Mouse (Mus musculus): ENCODE measurements around the gene En2.

Gene En2

DNA sequence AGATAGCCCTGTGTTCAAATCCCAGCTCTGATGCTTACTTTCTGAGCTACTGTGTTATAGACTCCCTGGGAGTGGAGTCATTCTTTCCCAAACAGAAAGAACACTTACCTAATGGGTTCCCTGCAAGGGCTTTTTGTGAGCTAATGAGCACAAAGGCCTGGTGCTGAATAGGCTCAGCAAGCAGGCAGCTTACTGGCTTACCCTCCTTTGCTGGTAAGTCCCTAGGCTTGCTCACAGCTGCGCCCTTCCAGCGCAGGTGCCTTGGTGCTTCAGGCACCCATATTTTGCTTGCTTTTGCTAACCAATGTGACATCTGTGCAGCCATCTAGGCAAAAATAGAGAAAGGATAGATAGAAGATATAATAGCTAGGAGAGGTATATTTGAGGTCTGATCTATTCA lies 11.1 kb downstream of the En2 start:
- DNase-seq (ENCODE audit: extremely low spot score, low read depth, low spot score), result no peak

DNA sequence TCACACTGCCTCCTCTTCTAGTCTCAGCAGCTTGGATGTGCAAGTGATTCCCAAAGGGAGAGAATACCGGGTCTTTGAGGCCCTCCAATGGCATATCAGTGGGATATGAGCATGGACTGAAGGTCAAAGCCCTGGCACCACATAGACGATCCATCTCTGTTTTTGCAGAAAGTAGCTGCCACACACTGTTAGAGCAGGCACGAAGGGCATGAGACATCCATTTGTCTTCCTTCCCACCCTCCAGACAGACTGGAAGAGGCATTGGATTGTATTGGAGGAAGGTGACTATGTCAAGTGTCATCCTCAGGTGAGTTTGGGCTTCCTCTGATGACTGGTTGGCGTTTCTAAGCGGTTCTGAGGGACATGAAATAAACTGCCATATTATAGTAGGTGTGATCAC lies 12.8 kb downstream of the En2 start:
- DNase-seq (ENCODE audit: extremely low spot score, low read depth, low spot score), result no peak

DNA sequence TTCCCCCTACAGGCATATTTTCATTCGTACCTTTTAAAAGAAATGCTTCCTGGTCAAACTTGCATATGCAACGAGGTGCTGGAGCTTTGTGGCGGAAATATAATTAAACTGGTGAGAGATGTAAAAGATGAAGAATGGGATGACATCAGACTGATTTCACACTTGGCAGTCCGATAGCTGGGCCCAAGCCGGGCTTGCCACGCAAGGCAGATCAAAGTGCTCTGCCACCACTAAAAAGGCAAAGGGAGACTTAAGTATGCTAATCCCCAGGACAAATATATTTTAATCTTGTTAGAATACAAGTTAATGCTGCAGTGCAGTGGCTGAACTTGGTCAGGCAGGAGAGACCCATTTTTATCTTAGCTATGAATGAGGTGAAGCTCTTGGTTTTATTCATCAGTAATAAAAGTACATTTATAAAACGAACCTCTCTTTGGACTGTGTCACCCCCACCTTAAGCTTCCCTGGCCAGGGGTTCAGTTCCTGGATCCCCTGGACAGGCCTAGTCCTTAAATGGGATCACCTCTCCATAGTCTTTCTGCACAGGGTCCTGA lies 13.8 kb downstream of the En2 start:
- DNase-seq (ENCODE audit: extremely low spot score, low read depth, low spot score), result no peak

DNA sequence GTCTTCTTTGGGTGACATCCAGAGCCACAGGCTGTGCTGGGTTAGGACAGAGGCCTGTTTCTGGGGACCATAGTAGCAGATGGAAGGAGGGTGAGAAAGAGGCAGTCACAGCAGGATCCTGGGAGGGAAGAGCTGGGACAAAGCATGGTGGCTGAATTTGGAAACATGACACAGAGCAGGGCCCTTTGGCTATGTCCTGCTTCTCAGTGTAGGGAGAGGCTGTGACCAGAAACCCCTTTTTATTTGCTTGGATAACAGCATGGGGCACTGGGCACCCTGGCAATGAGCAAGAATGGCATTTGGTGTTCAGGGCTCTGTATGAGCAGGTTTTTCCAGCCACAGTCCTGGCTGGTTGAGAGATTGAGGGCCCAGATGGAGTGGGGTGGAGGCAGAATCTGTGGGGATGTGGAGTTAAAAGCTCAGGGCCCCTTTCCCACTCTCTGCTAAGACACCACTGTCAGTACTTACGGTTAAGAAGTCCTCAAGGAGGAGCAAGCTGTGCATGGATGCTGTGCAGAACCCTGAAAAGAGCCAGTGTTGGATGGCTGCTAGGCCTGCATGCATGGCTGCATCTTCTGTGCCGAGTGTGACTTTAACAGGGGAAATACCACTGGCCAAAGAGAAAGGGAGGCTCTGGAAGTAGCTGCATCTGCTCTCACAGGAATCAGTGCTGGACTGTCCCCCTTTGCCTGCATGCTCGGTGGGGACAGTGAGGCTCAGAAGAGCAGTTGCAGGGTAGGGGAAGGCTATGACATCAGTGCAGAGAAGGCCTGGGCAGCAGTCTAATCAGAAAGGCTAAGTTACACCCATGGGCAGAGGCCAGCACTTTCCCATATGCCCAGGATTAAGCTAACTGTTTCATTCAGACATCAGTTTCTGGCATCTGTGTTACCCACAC lies 26.0 kb downstream of the En2 start:
- no peak for DNase-seq (ENCODE audit: extremely low spot score, low read depth, low spot score)

DNA sequence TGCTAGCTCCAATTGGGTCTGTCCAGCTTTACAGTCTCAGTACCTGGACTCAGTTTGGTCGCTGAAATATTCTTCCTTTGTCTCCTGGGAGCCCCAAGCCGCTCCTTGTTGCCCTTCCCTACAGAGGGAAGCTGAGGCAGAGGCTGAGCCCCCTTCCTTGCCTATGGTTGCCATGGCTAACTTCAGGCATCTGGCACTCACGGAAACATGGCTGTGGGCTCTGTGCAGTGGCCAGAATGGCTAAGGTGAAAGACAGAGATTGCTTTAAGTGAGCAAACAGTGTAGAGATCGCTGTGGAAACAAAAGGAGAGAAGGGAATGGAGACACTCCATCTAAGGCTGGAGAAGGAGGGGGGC lies 26.6 kb downstream of the En2 start:
- DNase-seq (ENCODE audit: extremely low spot score, low read depth, low spot score), result no peak

DNA sequence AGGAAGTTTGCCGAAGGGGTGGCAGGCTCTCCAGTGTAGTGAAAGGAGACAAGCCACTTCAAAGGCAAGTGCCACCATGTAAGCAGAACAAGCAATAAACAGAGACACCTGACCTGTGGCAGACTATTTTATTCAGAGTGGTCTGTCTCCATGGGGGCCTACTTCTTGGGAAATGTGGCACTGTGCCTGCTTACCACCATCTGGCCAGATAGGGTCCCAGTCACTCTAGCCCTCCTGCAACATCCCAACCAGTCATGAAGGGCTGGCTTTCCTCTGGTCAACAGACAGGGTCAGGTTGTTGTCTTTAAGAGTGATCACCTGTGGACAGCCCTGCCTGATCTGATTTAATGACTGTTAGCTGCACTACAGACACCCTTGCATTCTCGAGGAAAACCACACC lies 30.0 kb downstream of the En2 start:
- no peak for DNase-seq (ENCODE audit: extremely low spot score, low read depth, low spot score)

DNA sequence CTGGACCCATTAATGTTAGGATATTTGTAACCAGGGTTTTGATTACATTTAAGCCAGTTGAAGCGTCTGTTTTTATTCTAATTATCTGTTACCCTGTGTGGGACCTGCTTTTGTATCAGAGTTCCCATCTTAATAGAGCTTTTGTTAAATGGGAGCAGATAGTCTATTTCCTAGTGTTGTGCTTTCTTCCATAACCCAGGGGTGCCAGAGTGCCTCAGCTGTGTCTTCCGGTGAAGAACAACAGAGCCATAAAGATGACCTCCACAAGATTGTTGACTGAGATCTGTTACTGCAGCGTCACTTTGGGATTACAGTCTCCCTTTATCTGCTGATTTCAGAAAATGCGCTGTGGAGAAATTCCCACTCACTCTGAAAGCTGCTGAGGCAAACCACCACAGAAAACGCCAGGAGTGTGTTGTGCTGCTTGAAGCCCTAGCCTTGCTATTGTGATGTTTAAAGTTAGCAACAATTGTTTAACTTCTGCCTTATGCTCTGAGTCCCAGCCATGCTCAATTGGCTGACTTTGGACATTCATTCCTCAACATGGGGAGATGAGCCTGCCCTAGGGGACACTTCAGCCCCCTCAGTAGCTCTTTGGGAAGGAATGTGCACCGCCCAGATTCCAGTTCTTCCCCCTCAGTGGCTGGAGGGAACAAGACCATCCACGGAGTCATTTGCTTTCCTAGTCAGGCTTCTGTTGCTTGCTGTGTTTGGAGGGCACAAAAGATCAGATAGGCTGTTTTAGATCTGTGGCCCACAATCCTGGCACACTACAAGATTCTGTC lies 33.8 kb downstream of the En2 start:
- DNase-seq (ENCODE audit: extremely low spot score, low read depth, low spot score), result no peak

DNA sequence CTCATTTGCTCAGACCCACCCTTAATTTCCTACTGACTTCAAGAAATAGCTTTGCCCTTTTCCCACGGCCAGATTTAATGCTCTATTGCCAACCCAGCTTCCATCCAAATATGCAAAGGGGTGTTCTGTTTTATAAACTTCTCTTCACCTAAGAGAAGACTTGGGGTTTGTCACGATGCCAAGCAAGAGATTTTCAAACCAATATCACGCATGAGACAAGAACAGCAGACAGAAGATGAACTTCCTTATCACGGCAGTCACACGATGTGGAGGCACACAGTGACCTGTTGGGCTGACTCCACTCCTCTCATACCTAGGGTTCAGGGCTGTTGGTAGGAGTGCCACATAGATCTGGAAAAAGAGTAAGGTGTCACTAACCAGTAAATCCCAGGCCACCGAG lies 37.6 kb downstream of the En2 start:
- DNase-seq (ENCODE audit: extremely low spot score, low read depth, low spot score), result no peak

DNA sequence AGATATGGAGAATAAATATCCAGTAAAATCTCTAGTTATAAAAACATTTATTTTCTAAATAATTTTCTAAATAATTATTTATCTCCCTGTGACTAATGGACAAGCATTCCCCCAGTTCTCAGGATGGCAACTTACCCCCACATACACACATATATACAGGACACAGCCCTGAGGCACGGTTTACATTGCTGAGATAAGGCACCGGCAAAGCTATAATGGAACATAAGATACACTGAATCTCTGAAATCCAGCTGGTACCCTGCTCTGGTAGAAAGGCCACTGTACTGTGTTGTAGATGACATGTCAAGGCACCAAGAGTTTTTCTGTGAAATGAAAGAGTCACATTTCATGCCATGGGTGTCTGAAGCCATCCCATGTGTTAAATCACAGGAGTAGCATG lies 39.2 kb downstream of the En2 start:
- no peak for DNase-seq (ENCODE audit: extremely low spot score, low read depth, low spot score)

DNA sequence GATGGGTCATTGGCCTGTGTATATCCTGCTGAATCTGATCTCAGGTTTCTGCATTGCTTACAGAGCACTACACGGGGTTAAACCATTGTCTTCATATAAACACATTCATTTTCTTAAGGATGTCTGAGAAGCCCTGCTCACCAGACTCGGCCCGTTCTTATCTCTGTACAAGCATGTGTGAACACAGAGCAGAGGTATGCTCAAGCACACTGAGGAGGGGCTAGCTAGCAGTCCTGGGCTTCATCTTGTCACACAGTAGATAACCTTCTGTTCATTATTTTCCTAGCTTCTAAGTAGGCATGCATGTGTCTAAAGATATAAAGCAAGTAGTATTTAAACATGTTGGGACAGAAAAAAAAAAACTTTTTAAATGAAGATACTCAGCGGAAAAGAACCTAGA lies 41.0 kb downstream of the En2 start:
- DNase-seq (ENCODE audit: extremely low spot score, low read depth, low spot score), result no peak

DNA sequence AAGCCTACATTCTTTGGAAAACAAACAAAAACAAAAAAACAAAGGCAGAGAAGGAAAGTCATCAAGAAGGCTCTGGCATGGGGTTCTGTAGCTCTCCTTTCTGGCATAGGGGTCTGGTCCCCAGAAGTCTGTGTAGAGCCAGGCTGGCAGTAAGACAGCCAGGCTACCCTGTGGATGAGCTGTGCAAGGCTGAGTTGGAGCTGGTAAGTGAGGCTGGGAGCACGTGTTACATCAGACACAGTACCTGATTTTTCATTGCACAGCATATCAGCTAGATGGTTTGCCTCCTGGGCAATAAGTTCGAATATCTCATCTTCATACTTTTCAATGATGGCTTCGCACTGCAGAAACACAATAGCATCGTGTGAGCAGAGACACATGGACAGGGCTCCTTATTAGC lies 41.5 kb downstream of the En2 start:
- DNase-seq (ENCODE audit: extremely low spot score, low read depth, low spot score), result no peak

DNA sequence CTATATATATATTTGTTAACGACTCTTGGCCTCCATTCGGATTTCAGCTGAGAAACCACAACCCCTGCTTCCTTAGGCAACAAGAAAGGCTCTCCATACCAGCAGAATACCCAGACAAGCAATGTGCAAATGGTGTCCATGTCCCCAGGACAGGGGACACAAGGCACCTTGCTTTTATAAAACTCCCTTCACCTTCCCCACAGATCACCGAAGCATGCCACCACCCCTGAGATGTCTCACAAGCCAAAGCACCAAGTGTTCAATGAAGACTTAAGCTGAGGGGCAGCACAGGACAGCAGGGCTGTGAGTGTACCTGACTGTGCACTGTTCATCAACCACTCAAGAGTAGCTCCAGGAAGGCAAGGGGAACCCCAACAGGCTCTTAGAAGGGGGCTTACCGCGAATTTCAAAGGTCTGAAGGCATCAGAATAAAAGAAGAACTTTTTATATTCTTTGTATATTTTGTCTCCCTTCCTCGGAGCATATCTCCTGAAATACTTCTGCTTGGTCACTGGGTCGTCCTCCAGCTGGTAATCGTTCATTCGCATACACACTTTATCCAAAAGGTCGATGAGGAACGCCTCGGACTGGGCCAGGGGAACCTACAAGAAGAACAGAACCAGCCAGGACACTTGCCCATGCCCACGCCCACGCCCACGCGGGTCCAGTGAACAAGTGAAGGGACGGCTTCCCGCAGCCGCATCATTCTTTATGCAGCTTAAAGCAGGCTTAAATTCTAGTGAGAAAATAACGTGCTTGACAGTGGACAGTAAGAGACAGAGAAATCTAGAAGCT lies 43.4 kb downstream of the En2 start:
- no peak for DNase-seq (ENCODE audit: extremely low spot score, low read depth, low spot score)

DNA sequence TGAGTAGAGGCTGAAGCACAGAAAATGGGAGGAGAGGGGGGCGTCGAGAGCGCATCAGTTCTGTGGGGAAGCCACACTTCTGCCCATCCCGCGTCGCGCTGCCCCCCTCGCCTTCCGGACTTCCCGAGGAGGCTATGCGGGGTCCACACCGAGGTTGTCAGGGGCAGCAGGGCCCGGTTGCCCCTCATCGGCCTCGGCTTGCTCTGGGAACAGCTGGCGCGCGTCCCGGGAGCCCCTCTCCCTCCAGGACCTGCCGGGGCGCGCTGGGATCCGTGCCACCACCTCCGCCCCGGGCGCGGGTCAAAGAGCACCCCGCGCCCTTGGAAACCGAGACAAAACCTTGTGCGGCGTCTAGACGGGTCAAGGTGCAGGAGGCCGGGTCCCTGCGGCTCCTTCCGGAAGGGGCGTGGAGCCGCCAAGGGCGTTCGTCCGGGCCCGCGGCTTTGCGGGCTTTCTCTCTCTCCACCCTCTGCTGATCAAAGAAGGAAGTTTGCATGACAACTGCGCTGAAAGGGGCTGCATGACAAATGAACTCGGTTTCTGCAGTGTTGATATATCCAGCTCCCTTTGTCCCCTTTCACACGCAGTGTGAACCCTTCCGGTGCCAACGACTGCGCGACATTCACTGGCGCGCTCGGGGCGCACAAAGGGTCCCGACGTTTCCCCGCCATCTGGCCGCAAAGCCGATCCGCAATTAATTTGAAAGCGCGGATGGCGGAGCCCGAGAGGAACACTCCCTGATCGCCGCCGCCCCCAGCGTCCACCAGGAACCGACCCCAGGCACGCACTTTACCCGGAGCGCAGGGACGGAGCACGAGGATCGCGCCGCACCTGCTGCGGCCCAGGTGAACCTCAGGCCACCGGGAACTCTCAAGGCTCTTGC lies 44.3 kb downstream of the En2 start:
- DNase-seq (ENCODE audit: extremely low spot score, low read depth, low spot score), result no peak

DNA sequence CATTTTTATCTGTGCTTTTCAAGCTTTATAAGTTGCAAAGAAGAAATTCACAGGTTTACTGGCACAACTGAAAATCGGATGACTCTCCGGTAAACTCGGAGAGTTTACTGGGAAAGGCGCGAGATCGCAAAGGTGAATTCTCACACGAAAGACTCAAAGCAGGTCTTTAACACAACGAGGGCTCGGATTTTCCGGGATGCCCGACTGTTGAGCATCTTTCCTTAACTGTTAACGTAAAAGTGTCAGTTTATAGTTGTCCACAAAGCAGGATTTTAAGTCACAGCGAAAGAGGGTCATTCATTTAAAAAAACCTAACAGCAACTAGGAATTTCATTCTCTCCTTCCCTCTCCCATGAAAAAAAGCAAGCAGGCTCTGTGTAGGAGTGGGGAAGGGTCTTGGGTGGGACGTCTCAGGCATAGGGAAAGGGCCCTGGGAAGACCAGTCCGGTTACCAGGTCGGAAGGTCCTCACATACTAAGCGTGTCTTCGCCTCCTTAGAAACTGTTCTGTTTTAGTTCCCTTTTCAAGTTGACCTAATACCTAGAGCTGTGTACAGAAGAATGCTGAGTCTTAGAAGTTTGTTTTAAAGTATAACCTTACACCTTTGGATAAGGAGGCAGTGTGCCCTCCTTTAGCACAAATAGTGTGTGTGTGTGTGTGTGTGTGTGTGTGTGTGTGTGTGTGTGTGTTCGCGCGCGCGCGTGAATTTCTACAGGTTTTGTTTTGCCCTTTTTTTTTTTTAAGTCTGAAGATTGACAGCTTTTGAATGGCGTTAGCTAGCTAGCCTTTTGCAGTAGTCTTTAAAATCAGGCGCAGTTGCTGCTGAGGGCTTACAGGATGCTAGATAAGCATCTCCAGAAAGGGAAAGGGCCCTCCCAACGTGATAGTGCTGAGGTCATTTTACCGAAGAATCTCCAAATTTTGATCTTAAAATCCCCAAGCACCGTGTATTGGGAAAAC lies 45.4 kb downstream of the En2 start:
- DNase-seq (ENCODE audit: extremely low spot score, low read depth, low spot score), result no peak

DNA sequence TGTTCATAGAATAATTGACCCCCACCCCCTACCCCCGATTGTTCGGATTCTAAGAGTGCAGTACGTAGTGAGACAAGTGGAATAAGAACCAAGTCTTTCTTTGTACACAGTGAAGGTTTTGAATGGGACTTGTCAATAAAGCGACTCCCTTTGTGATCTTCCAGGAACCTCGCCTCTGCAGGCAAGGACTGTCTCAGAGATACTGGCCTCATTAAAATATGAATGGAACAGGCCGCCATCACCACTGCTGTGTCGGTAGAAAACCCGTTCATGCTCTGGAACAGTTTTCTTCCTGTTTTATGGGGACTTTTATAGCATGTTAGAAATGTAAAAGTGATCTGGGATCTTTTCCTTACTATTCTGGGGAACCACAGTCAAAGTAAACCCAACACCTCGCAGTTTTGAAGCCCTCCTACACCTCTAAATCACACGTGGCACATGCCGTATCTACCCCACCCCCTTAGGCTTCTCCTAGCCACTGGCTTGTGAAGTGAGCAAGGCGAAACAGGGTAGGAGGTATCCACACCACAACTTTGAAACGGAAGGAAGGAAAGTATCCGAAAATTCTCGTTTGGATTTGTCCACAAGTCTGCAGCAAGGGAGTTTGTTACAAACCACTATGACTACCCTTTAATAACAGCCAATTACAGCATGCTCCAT lies 46.3 kb downstream of the En2 start:
- no peak for DNase-seq (ENCODE audit: extremely low spot score, low read depth, low spot score)

DNA sequence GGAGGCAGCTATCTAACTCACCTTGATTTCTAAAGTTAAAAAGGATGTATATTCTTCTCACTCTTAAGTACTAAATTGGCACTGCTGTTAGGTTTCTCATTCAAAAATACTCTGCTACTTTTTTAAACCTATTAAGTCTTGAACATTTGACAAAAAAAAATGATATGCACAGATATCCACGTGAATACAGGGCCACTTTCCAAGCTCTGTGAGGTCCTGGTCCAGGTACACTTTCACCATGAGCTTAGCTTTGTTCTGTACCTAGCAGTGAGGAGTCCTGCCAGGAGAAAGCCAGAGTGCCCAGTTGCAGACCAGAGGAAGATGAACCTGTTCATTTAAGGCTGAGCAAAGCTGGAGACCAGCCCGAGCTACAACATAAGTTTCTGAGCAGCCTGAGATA lies 47.9 kb downstream of the En2 start:
- no peak for DNase-seq (ENCODE audit: extremely low spot score, low read depth, low spot score)

DNA sequence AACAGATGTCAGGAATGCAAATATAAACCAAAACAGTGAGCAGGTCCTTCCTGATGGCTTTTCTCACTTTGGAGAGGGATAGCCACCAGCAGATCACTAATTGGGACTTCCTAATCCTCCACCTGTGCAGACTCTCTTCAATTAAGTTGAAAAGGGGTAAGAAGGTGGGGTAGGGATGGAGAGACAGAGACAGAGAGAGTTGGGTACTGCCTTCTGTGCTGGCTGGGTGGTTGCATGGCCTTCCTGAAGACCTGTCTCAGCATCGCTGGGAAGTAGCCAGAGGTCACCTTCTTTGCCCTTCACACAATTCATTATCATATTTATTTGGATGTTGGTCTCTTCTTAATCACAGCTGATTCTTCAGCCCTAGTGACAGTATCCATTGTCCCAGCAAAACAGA lies 54.1 kb downstream of the En2 start:
- DNase-seq (ENCODE audit: extremely low spot score, low read depth, low spot score), result no peak
